Mouse (Mus musculus): ENCODE results near the gene Serpine1. TPM values are rescaled to one million over a fixed set of nuclear protein-coding genes. Genes with fewer than 3 reads are reported as not detected.
"Not testable (repeated sequence)": the region's sequence is repeated elsewhere in the genome, so short reads cannot be mapped to it uniquely, and the experiment has no call there.

Serpine1 gene
- polyA plus RNA-seq (2012; rRNA removed) = 19.8 and 22.0 TPM in 2 replicates

DNA sequence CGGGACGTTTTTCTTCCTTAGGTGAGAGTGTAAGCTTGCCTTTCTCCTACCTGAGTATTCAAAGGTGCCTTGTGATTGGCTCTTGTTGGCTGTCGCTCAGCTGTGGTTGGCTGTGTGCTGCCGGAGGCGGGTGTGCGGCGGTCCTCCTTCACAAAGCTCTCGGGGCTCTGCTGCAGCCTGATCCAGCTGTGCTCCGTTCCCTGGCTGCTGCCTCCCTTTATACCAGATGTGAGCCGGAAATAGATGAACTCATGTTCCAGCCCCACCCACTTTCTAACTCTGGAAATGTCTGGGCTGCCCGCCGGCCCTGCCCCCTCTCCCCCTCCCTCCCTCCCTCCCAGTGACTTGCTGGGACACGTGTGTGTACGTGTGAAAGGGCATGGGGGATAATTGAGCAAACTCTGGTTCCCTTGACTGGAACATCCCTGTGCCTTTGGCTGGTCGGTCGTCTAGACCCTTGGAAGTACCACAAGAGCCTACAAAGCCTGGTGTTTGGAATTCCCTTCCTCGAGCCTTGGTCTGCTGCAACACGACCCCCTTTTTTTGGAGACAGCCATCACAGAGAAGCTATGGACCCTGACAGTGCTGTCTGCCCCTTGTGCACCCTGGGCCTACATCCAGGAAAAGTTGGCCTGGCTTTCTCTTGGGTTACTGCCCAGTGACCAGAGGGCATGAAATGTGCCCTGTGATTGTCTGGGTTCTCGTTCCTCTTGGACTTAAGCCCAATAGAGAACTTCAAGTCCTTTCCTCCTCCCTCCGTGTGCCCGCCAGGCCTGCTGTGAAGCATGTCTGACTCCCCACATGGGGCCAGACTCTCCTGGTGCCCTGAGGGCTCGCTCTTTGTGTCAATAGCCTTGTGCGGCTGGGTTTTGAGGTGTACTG is at the start of gene Serpine1:
Gene Serpine1 (minus strand): TSS at position 190 of the 882 bp plus-strand sequence.
- WGBS = 4% methylated on average over 23 of the region's 23 CpGs
- peak within 1 kb of the TSS; percentile 45 for H3K4me3 ChIP-seq (replicated peaks; ENCODE audit: extremely low read depth, low read depth, low read length)
- peaks cover 32% of the 10 kb centered on the region for H3K4me1 ChIP-seq (ENCODE audit: control insufficient read depth, insufficient read depth, low read length)
- peak; percentile 78 for DNase-seq
- TF ChIP-seq POLR2A (IDR thresholded peaks at IDR 0.05; ENCODE audit: borderline replicate concordance, extremely low read depth, low read depth, low read length) = peak; percentile 94
- TF ChIP-seq CTCF (IDR thresholded peaks at IDR 0.05; ENCODE audit: insufficient read depth, low read length) = no peak

DNA sequence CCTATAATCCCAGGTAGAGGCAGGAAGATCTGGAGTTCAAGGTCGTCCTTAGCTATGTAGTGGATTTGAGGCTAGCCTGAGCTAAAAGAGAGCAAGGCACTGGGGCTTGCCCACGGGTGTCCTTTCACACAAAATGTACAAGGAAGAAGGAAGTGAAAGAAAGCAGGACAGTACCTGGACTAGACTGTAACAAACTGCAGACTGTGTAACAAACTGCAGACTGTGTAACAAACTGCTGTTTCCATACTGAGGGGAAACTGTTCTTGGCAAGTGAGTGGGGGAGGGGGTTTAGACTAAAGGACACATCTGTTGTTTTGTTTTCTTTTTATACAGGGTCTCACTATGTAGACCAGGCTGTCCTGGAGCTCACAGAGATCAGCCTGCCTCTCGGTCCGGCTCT is 49.2 kb upstream of the Serpine1 start:
- peaks cover 4% of the 10 kb centered on the region; the same call in 1 of the 2 replicates for H3K4me1 ChIP-seq (ENCODE audit: control insufficient read depth, insufficient read depth, low read length)
- no peak for DNase-seq
- H3K4me3 ChIP-seq (replicated peaks; ENCODE audit: extremely low read depth, low read depth, low read length) = no peak overlapping the region
- WGBS = 65% methylated on average over 4 of the region's 4 CpGs
- TF ChIP-seq POLR2A (IDR thresholded peaks at IDR 0.05; ENCODE audit: borderline replicate concordance, extremely low read depth, low read depth, low read length) = no peak
- TF ChIP-seq CTCF (IDR thresholded peaks at IDR 0.05; ENCODE audit: insufficient read depth, low read length) = no peak

DNA sequence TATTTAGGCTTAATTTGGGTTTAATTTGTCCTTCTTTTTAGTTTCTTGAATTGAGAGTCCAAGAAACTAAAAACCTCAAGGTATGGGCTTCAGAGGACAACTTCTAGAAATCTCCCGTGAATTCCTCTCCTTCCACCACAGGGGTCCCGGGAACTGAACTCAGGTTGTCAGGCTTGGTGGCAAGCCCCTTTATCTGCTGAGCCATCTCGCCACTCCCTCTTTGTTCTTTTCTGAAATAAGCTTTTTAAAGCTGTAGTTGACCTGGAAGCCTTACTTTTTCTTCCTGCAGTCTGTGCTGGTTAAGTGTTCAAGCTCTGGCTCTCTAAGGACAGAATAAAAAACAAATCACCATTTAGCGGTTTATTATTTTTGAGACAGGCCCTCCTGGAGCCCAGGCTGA is 46.8 kb upstream of the Serpine1 start:
- no peak for DNase-seq
- 85% methylated on average over 4 of the region's 4 CpGs for WGBS
- H3K4me1 ChIP-seq (ENCODE audit: control insufficient read depth, insufficient read depth, low read length) = peaks cover 10% of the 10 kb centered on the region
- H3K4me3 ChIP-seq (replicated peaks; ENCODE audit: extremely low read depth, low read depth, low read length) = no peak overlapping the region
- TF ChIP-seq POLR2A (IDR thresholded peaks at IDR 0.05; ENCODE audit: borderline replicate concordance, extremely low read depth, low read depth, low read length) (no peak), CTCF (IDR thresholded peaks at IDR 0.05; ENCODE audit: insufficient read depth, low read length) (no peak)

DNA sequence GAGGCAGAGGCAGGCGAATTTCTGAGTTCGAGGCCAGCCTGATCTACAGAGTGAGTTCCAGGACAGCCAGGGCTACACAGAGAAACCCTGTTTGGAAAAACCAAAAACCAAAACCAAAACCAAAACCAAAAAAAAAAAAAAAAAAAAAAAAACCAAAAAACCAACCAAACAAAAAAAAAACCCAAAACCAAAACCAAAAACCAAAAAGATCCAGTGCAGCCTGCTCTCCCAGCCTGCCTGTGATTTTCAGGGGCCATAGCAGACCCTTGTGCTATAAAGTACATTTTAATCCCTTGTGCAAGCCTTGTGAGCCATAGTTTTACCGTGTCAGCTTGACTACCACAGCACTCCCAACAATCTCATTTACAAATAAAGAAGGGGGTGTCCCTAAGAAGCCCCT is 45.9 kb upstream of the Serpine1 start:
- peaks cover 10% of the 10 kb centered on the region for H3K4me1 ChIP-seq (ENCODE audit: control insufficient read depth, insufficient read depth, low read length)
- H3K4me3 ChIP-seq (replicated peaks; ENCODE audit: extremely low read depth, low read depth, low read length); DNase-seq: not testable (repeated sequence)
- 91% methylated on average over 3 of the region's 3 CpGs for WGBS

DNA sequence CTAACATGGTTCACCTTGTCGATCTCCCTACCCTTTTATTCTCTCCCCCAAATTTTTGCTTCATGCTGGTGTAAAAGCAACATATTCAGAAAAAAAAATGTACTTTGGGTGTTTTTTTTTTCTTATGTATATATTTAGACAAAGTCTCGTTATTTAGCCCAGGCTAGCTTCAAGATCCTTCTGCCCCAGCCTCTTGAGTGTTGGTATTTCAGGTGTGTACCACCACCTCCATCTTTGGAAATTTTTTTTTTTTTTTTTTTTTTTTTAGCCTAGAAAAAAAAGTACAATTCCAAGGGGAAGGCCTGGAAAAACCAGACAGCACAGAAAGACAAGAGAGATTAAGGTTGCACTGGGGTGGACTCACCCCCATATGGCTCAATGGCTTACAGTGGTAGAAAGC is 44.9 kb upstream of the Serpine1 start:
- peaks cover 10% of the 10 kb centered on the region for H3K4me1 ChIP-seq (ENCODE audit: control insufficient read depth, insufficient read depth, low read length)
- WGBS = 74% methylated on average over 2 of the region's 2 CpGs
- no peak for TF ChIP-seq CTCF (IDR thresholded peaks at IDR 0.05; ENCODE audit: insufficient read depth, low read length)
- TF ChIP-seq POLR2A (IDR thresholded peaks at IDR 0.05; ENCODE audit: borderline replicate concordance, extremely low read depth, low read depth, low read length) = no peak
- H3K4me3 ChIP-seq (replicated peaks; ENCODE audit: extremely low read depth, low read depth, low read length) = no peak overlapping the region
- no peak for DNase-seq

DNA sequence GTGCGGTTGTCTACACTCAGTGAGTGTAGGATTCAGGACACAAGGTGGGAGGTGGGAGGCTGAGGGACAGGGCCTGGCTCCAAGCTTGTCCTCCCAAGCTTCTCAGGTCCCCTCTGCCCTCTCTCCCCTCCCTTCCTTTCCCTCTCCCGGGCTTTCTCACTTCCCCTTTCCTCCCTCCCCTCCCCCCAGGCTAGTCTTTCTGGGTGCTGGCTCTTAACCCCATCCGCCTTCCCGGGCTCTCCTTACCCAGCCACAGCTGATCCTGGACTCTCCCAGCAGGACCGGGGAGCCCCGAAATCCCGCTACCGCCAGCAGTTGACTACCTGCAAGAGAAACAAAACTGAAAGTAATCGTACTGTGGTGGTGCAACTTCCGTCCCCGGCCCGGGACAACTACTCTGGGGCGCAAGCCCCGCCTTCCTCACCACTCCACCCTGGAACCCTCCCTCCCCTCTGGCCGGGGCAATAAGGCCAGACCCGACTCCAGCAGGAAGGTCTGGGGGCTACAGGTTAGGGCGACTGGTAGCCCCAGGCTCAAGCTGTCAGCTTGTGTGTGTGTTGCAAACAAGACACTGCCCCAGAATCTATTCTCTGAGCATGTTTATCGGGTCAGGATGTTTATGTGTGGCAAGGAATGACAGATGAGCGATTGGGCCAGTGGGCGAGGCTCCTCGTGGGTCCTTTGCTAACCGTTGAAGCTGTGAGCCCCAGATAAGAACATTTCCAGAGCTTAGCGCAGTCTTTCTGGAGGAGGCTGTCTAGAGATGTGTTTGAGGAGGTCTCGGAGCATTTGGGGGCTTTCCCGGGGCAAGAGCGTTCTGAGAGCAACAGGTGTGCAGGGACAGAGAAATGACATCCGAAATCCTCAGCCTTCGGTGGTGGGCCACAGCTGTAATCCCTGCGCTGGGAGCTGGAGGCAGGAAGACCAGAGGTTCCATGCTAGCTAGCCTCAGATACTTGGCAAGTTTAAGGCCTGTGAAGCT is 44.1 kb upstream of the Serpine1 start, which contains the start of gene Trim56:
Gene Trim56 (minus strand): TSS at position 344 of the 982 bp plus-strand sequence.
- peak; percentile 68; the same call in 1 of the 2 replicates for TF ChIP-seq POLR2A (IDR thresholded peaks at IDR 0.05; ENCODE audit: borderline replicate concordance, extremely low read depth, low read depth, low read length)
- no peak for TF ChIP-seq CTCF (IDR thresholded peaks at IDR 0.05; ENCODE audit: insufficient read depth, low read length)
- WGBS = 3% methylated on average over 29 of the region's 29 CpGs
- Histone ChIP-seq H3K4me1 (ENCODE audit: control insufficient read depth, insufficient read depth, low read length) (peaks cover 10% of the 10 kb centered on the region), H3K4me3 (replicated peaks; ENCODE audit: extremely low read depth, low read depth, low read length) (peak within 1 kb of the TSS; percentile 69)
- peak; percentile 88 for DNase-seq

DNA sequence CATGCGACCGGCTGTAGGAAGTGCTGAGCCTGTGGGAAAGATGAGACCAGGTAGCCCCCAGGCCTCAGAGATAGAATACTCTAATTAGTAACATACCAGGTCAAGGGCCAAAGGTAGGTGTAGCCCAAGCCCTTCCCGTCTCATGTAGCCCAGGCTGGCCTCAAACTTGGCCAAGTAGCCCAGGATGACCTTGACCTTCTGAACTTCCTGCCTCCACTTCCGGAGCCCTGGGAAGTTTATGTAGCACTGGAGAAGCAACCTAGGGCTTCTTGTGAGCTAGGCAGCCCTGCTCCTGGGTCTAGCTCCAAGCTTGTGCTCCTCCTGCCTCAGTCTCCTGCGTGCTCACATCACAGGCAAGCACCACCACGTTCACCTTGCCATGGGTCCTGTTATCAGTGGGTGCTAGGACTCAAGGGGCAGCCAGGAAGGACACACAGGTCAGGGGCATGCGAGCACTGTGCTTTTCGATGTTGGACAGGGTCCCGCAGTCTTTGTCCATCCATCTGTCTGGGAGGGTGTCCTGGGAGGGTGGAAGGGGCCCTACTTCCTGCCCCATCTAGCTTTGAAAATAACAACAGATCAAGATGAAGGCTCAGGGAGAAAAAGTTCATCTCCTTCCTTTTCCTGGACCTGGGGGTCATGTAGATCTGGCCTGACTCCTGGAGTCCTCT is 43.0 kb upstream of the Serpine1 start:
- TF ChIP-seq CTCF (IDR thresholded peaks at IDR 0.05; ENCODE audit: insufficient read depth, low read length) (no peak), POLR2A (IDR thresholded peaks at IDR 0.05; ENCODE audit: borderline replicate concordance, extremely low read depth, low read depth, low read length) (peak; percentile 5; the same call in 1 of the 2 replicates)
- peaks cover 10% of the 10 kb centered on the region for H3K4me1 ChIP-seq (ENCODE audit: control insufficient read depth, insufficient read depth, low read length)
- no peak for DNase-seq
- 45% methylated on average over 9 of the region's 9 CpGs for WGBS
- peak overlapping the region; percentile 69 for H3K4me3 ChIP-seq (replicated peaks; ENCODE audit: extremely low read depth, low read depth, low read length)

DNA sequence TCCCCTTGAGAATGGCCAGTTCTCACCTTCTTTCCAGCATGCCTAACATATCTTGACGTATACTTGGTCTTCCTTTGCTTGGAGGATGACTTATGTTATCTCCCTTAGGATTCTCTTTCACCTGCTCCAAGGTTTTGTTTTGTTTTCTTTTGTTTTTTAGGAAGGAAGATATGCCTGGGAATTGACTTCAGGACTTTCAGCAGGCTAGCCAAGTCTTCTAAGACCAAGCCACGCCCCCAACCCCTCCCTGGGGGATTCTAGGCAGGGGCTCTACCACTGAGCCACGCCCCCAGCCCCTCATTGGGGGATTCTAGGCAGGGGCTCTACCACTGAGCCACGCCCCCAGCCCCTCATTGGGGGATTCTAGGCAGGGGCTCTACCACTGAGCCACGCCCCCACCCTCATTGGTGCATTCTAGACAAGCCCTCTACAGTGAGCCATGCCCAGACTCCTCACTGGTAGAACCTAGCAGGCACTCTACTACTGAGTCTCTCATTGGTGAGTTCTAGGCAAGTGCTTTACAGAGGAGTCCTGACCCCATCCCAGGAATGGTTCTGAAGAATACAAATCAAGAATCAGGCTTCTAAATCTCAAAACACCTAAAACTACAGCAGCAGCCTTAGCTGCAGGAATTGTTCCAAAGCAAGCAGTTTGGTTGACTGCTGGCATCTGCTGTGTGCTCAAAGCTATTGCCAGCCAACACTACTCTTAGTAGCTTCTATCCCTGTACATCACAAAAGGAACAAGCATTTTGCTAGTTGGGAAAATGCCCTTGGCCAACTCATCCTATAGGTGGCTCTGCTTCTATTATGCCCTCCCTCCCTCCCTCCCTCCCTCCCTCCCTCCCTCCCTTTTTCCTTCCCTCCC is 39.7 kb upstream of the Serpine1 start:
- DNase-seq = no peak
- WGBS = 86% methylated on average over 5 of the region's 5 CpGs
- Histone ChIP-seq H3K4me3 (replicated peaks; ENCODE audit: extremely low read depth, low read depth, low read length) (no peak overlapping the region), H3K4me1 (ENCODE audit: control insufficient read depth, insufficient read depth, low read length) (peaks cover 12% of the 10 kb centered on the region)
- TF ChIP-seq CTCF (IDR thresholded peaks at IDR 0.05; ENCODE audit: insufficient read depth, low read length) (no peak), POLR2A (IDR thresholded peaks at IDR 0.05; ENCODE audit: borderline replicate concordance, extremely low read depth, low read depth, low read length) (no peak)
